Mouse (Mus musculus): ENCODE results near the gene Rack1.

DNA sequence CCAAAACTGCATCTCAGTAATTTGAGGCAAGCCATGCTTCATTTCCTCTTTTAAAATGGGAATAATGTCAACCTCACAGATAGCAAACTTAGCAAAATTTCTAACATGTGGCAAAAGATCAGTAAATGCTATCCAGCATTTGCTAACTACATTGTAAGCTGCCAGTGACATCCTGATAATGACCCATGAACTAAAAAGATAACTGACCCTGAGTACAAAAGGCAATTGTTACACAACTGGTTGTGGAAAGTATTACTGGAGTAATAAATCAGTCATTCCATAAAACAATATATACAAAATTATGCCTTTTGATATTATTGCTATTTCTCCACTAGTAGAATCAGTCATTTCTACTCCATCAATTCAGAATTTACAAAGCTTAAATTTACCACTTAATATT, 13.7 kb downstream of the Rack1 start:
- no peak for TF ChIP-seq POLR2A (IDR thresholded peaks at IDR 0.05; ENCODE audit: borderline replicate concordance, extremely low read depth, low read depth, low read length)
- TF ChIP-seq CTCF (IDR thresholded peaks at IDR 0.05; ENCODE audit: insufficient read depth, low read length) = no peak
